Mouse (Mus musculus) midbrain, embryonic 14.5 days (tissue): Measurements from ENCODE around the gene 4930502E18Rik. TPM values are rescaled to one million over a fixed set of nuclear protein-coding genes. Genes with fewer than 3 reads are reported as not detected.
A peak's percentile ranks its signal among the peaks of the same experiment; 100 is the strongest.

Experiments
- ATAC-seq: fragments of 200-750 bp; cut with Nextera tagmentation; 2 replicates; pipeline ENCODE4 v1.8.0; 2017; ENCODE audit warnings: moderate number of reproducible peaks, moderate library complexity; ENCODE audit not compliant: low FRiP score, low TSS enrichment
- DNase-seq: peaks from one replicate; pipeline ENCODE4 v3.0.0-alpha.2; 2015
- H3K27ac ChIP-seq: fragments of 300-500 bp; sonication (generic); replicated peaks from 2 replicates; pipeline ENCODE4 v1.5.1; 2014; ENCODE audit warnings: mild to moderate bottlenecking, low read depth, low read length, moderate library complexity
- H3K27me3 ChIP-seq: fragments of 300-500 bp; sonication (generic); 2 replicates; pipeline ENCODE4 v1.6.1; 2014; ENCODE audit warnings: low read length, control low read depth, mixed read lengths; ENCODE audit not compliant: control insufficient read depth, insufficient read depth
- H3K36me3 ChIP-seq: fragments of 300-500 bp; sonication (generic); 2 replicates; pipeline ENCODE4 v1.6.1; 2014; ENCODE audit warnings: low read length, control low read depth; ENCODE audit not compliant: control insufficient read depth, insufficient read depth
- H3K4me1 ChIP-seq: fragments of 300-500 bp; sonication (generic); 2 replicates; pipeline ENCODE4 v1.6.1; 2014; ENCODE audit warnings: mild to moderate bottlenecking, antibody characterized with exemption, low read length, control low read depth; ENCODE audit not compliant: control insufficient read depth, insufficient read depth
- H3K4me2 ChIP-seq: fragments of 300-500 bp; sonication (generic); 2 replicates; pipeline ENCODE4 v1.6.1; 2014; ENCODE audit warnings: mild to moderate bottlenecking, low read length, moderate library complexity
- H3K4me3 ChIP-seq: fragments of 300-500 bp; sonication (generic); replicated peaks from 2 replicates; pipeline ENCODE4 v1.5.1; 2014; ENCODE audit warnings: low read depth, low read length
- H3K9ac ChIP-seq: fragments of 300-500 bp; sonication (generic); replicated peaks from 2 replicates; pipeline ENCODE4 v1.6.1; 2014; ENCODE audit warnings: mild to moderate bottlenecking, low read length, moderate library complexity
- H3K9me3 ChIP-seq: fragments of 300-500 bp; sonication (generic); 2 replicates; pipeline ENCODE4 v1.6.1; 2016; ENCODE audit warnings: low read length, control low read depth, mixed read lengths; ENCODE audit not compliant: control insufficient read depth
- WGBS: fragments of 180-500 bp; shearing (Covaris S2); extraction: QIAGEN DNeasy Blood & Tissue Kit; methylation state at CpG from one replicate; pipeline ENCODE4 v1.1.7; 2014; 5-methylcytosine and 5-hydroxymethylcytosine counted together
- polyA plus RNA-seq: library from polyadenylated mRNA; unstranded; fragments of >200 nt; fragmentation: Nextera tagmentation; extraction: Ambion mirVana; gene quantifications from 2 replicates; pipeline ENCODE4 v1.2.1, GENCODE M21; 2014

4930502E18Rik gene
- polyA plus RNA-seq, 1 experiment from 2014 or later = 0.34 TPM

DNA sequence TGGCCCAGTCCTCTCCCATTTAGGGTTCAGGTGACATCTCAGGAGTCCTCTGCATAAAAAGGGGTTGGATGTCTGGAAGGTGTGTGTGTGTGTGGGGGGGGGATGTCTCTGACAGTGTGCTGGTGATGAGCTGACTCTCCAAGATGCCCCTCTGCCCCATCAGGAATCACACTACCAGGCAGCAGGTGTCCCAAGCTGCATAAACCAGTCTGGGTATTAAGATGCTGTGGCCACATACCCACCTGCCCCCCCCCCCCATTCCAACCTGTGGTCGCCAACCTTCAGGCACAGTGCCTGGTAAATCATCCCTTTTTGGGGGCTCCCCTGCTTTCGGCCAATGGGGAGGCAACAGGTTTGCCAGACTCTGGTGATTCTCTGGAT lies 8.7 kb upstream of the 4930502E18Rik start:
- Histone ChIP-seq H3K27ac (no peak overlapping the region), H3K9me3 (no peaks in the 10 kb centered on the region), H3K4me2 (peak overlapping the region; percentile 55), H3K27me3 (no peaks in the 10 kb centered on the region), H3K9ac (peak overlapping the region; percentile 53), H3K36me3 (no peaks in the 10 kb centered on the region), H3K4me1 (no peaks in the 10 kb centered on the region), H3K4me3 (peak overlapping the region; percentile 31)
- WGBS = 49% methylated on average over 2 of the region's 2 CpGs
- ATAC-seq (peak; percentile 22; the same call in 1 of the 2 replicates), DNase-seq (no peak)

- peak; percentile 68 for DNase-seq
These were observed 8.1 kb upstream of the 4930502E18Rik start for GRCm38 (mm10) chrX:53716323-53717182.

GRCm38 (mm10) chrX:53728967-53729366 lies 4.3 kb downstream of the 4930502E18Rik start:
- no peak for ATAC-seq
- H3K36me3 ChIP-seq = no peaks in the 10 kb centered on the region
- no peak overlapping the region for H3K27ac ChIP-seq

More at GRCm38 (mm10) chrX:53716323-53717182, 8.1 kb upstream of the 4930502E18Rik start:
- Histone ChIP-seq H3K9me3 (no peaks in the 10 kb centered on the region), H3K4me3 (peak overlapping the region; percentile 31), H3K27me3 (no peaks in the 10 kb centered on the region), H3K27ac (no peak overlapping the region), H3K4me1 (no peaks in the 10 kb centered on the region), H3K36me3 (no peaks in the 10 kb centered on the region), H3K9ac (peak overlapping the region; percentile 53), H3K4me2 (peak overlapping the region; percentile 55)
- 23% methylated on average over 49 of the region's 49 CpGs for WGBS
- ATAC-seq = peak; percentile 81

DNA sequence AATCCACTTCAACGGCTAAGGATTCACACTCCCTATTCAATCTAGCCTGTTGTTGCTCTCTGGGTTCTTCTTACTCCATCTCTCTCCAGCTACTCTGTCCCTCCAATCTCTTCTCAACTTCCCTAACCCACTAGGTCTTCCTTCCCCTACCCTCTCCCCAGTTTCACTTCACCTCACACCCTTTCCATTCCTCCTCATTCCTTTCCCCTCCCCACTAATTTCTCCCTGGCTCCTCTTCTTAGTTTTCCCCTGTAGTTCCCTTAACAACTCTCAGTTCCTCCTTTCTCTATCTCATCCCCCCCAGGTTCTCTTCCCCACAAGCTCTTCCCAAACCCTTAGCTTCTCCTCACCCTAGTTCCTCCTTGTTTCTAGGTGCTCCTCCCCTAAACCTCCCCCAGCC lies 28.2 kb downstream of the 4930502E18Rik start:
- DNase-seq (no peak), ATAC-seq (no peak)
- H3K27me3 ChIP-seq = no peaks in the 10 kb centered on the region
- H3K9me3 ChIP-seq = no peaks in the 10 kb centered on the region
- no peak overlapping the region for H3K4me3 ChIP-seq
- no peaks in the 10 kb centered on the region for H3K36me3 ChIP-seq
- no peak overlapping the region for H3K9ac ChIP-seq
- H3K4me1 ChIP-seq = no peaks in the 10 kb centered on the region
- H3K27ac ChIP-seq = no peak overlapping the region
- WGBS = 72% methylated on average over 1 of the region's 1 CpGs
- no peak overlapping the region for H3K4me2 ChIP-seq

More at GRCm38 (mm10) chrX:53728967-53729366, 4.3 kb downstream of the 4930502E18Rik start:
- WGBS = 85% methylated on average over 2 of the region's 2 CpGs
- DNase-seq = no peak
- Histone ChIP-seq H3K4me2 (no peak overlapping the region), H3K27me3 (no peaks in the 10 kb centered on the region), H3K4me1 (no peaks in the 10 kb centered on the region), H3K9ac (no peak overlapping the region), H3K4me3 (no peak overlapping the region), H3K9me3 (no peaks in the 10 kb centered on the region)

- WGBS = 94% methylated on average over 16 of the region's 16 CpGs
- ATAC-seq (no peak), DNase-seq (no peak)
- Histone ChIP-seq H3K36me3 (no peaks in the 10 kb centered on the region), H3K9me3 (no peaks in the 10 kb centered on the region), H3K4me3 (no peak within 1 kb of the TSS), H3K27me3 (no peaks in the 10 kb centered on the region), H3K4me2 (no peak within 1 kb of the TSS), H3K9ac (no peak within 1 kb of the TSS), H3K27ac (no peak within 1 kb of the TSS), H3K4me1 (no peaks in the 10 kb centered on the region)
These were observed 33.1 kb downstream of the 4930502E18Rik start, which contains the start of gene 1700013H16Rik for GRCm38 (mm10) chrX:53757736-53758135. 1700013H16Rik (minus strand) TSS chrX:53757831.

DNA sequence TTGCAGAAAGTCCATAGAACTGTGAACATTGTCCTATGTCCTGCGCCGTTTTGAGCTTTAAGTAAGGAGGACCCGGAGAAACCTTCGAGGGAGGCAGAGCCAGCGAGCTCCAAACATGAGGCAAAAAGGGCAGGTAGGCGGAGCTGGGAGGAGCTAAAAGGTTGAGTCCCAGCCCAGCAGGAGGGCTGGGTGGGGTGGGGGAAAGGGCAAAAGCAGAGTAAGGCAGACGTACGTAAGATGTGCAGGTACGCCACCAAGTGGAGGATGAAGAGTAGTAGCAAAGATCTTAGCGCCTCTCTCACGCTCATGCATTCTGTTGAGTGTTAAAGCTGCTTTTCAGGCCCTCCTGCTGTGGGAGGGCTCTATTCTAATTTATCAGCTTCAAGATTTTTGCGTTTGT lies 51.6 kb downstream of the 4930502E18Rik start, which contains the start of gene Zfp36l3:
Gene Zfp36l3 (minus strand): TSS at position 119 of the 400 bp plus-strand sequence.
- H3K27me3 ChIP-seq = no peaks in the 10 kb centered on the region
- WGBS = 89% methylated on average over 12 of the region's 12 CpGs
- no peak within 1 kb of the TSS for H3K9ac ChIP-seq
- no peak within 1 kb of the TSS for H3K4me3 ChIP-seq
- H3K4me2 ChIP-seq = no peak within 1 kb of the TSS
- H3K27ac ChIP-seq = no peak within 1 kb of the TSS
- DNase-seq (no peak), ATAC-seq (no peak)
- H3K9me3 ChIP-seq = no peaks in the 10 kb centered on the region
- no peaks in the 10 kb centered on the region for H3K36me3 ChIP-seq
- no peaks in the 10 kb centered on the region for H3K4me1 ChIP-seq

Other genes starting within 250 kb of the 4930502E18Rik start
- 214 and 254 TPM in 2 replicates for gene Rtl8c, start 116.8 kb upstream of the 4930502E18Rik start, polyA plus RNA-seq
- gene Gm14597, start 115.8 kb upstream of the 4930502E18Rik start, polyA plus RNA-seq = 0.70 TPM in 1 of 2 replicates, not detected in the other
- gene Rtl8a, start 81.1 kb upstream of the 4930502E18Rik start, polyA plus RNA-seq = 240 and 291 TPM in 2 replicates
- gene Rtl8b, start 54.4 kb upstream of the 4930502E18Rik start, polyA plus RNA-seq = 173 and 230 TPM in 2 replicates
- not detected in 2 replicates for gene 1700013H16Rik, start 33.0 kb downstream of the 4930502E18Rik start, polyA plus RNA-seq
- not detected in 2 replicates for gene Zfp36l3, start 51.6 kb downstream of the 4930502E18Rik start, polyA plus RNA-seq
- 0.53 and 1.9 TPM in 2 replicates for gene Xlr, start 72.9 kb downstream of the 4930502E18Rik start, polyA plus RNA-seq